Mouse (Mus musculus): ENCODE measurements at regions not wholly inside any gene's neighbourhood (a gene's known extent, or its start where the extent isn't known, plus 50 kb on each side); places are given as distances from the start of the nearest gene placed in this dataset.

DNA sequence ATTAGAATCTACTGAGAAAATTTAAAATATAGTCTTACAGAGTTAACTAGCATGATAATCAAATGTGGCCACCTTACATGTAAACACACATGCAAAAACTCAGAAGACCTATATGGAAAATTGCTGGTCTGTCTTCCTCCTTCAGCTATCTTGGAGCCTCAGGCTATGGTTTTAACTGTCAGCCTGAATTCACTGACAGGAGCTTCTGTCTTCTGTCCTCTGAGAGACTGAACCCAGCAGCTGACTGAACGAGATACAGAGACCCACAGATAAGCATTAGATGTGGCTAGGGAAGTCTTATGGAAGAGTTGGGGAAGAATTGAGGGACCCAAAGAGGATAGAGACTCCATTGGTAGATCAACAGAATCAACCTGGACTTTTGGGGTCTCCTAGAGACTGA, 360.0 kb upstream of the Meox2 start:
- no peak for DNase-seq (ENCODE audit: low spot score in 2 of 2)

DNA sequence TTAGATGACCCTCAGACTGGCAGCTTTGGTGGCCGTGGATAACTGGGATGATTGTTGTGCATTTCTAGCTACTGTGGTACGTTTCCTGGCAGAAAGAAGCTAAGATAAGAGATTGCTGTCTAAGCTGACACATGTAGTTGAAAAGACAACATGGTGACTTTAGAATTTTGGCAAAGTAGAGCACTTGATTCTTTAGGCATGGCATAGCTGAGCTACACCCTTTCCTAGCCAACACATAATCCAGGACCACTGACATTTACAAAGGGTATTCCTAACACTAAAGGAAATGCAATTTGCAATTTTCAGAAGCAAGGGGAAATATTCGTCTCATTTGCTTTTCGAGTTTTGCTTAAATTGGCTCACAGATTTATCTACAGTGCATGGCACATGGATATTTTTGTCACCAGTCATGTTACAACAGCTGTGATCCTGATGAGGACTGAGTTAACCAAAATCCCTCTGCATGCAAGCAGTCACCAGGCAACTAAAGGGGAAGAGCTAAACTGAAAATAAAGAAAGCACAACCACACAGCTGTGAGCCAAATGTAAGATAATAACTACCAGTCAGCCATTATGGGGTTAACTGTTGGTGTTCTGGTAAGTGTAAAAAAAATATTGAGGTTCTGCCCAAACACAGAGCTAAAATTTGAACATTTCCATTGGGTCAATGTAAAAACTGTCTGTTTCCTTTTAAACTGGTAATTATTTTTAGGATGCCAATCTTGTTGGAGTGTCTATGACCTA, 342.9 kb upstream of the Meox2 start:
- no peak for DNase-seq (ENCODE audit: low spot score in 2 of 2)

DNA sequence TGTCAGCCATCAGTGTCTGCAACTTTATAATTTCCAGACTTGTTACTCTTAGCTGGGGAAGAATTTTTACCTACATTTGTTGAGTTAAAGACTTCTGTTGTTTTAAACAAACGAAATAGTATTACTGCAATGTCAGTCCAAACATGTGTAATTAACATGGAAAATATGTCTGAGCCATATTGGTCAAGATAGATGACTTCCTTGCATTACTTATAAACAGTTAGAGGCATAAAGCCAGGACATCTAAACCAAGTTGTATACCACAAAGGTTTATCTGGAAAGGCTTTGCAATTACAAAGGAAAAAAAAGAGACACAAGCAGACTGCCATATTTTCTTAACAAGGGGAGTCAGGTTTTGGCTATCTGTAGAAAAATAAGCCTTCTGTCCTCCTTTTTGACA, 342.2 kb upstream of the Meox2 start:
- no peak for DNase-seq (ENCODE audit: low spot score in 2 of 2)

DNA sequence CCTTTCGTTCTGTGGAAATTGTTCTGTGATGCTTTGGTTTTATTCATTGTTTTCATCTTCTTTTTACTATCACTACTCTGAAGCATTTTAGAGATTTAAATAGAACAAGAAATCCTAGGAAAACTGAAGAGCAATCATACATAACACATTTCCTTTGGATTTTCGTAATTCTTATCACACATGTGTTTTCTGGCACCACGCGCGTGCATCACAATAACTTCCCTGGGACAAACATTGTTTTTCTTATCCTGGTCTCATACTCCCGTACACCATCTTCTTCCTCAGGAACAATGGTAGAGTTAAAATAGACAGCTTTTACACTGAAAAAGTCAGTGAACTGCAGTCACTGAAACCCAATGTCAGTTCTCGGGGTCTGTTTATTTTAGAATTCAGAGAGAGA, 327.6 kb upstream of the Meox2 start:
- DNase-seq (ENCODE audit: low spot score in 2 of 2) = no peak

DNA sequence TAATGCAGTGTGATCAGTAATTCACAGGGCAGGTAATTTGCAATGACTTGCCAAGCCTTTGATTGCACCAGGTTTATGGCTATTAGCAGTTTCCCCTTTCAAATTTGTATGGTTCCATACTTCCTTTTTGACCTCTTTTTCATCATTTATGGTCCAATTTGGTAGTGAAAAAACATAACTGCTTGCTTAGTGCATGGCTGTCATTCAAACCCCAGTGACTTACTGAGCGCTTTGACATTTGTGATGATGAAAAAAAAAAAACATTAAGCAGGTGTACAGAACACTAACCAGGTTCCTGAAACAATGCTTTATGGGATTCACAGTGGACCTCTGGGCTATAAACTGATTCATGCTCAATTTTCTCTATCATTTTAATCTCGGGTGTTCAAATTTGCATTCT, 317.5 kb upstream of the Meox2 start:
- no peak for DNase-seq (ENCODE audit: low spot score in 2 of 2)

DNA sequence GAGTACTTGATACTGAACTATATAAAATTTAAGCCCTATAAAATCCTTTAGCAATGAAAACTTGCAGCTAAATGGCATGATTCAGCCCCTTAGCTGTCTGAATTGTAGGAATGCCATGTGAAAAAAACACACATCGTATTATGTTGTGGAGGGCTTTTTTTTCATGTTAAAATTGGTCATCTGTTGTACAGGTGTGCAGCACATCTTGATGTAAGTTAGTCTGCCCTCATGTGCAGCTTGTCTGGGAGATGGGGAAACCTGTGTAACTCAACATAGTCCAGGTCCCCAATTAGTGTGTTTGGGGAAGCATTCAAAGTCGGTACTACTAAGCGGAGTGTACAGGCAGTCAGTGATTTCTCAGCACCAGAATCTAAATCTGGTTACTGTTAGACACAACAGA, 316.9 kb upstream of the Meox2 start:
- DNase-seq (ENCODE audit: low spot score in 2 of 2) = no peak

DNA sequence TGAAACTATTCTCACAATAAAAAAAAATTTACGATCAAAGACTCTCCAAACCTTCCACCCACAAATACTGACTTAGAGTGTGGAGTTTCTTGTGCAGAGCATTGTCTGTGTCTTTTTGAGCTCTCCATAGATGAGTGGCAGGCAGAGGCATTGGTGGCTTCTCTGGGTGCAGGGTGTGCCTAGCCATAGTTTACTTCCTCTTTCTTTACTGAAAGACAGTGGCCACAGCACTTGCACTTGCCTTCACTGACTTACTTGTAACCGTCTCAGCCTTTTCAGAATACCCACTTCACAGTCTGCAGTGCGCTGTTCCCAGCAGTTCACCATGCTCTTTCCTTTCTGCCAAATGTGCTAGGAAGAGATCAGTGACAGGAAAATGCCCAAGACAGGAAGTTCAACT, 316.1 kb upstream of the Meox2 start:
- DNase-seq (ENCODE audit: low spot score in 2 of 2) = no peak

DNA sequence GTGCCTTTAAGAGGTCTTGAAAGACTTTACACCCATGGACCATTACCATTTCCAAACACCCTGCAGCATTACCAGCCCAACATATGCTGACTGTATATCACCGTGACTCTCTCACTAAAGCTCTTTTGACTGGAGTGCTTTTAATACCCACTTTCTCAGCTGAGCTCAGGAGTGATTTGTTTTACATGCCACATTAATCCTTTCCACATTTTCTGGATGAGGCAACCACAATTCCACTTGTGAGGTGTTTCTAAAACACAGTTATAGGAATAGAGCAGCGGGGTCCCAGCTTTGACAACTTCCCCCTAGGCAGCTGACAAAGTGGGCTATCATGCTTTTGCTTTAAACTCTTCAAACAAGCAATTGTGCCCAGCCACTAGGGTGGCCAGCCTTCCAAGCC, 314.5 kb upstream of the Meox2 start:
- DNase-seq (ENCODE audit: low spot score in 2 of 2) = no peak

DNA sequence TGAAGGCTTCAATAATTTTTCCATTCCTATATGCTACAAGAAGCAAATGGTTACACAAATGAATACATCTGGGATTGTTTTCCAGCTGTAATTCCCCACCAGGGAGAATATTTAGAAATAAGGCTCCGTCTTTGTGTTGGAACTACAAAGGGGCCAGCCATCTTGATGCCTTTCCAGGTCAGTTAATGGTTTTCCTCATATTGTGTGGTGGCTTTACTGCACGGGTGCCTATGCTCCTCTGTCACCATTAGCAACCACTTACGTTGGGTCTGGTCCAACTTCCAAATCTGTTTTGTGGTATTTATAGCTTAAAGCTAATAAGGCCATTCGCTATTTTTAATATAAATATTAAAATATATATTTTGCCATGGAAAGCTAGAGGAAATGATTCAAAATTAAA, 312.1 kb upstream of the Meox2 start:
- no peak for DNase-seq (ENCODE audit: low spot score in 2 of 2)

DNA sequence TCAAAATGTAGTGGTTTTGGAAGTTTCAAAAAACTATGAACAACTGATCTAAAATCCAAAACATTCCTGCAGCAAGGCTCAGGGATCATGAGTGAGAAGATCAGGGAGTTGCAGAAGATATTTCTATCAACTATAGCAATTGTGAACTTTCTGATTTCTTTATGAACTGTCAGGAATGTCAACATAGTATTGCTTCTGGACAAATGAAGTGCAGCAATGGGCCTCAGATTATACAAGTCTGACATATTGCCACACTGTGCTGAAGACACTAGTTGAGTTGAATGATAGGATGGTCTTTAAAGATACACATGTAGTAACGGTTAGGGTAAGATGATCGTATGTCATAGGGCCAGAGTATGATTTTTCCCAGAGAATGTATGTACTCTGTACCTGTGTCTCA, 290.4 kb upstream of the Meox2 start:
- no peak for DNase-seq (ENCODE audit: low spot score in 2 of 2)

DNA sequence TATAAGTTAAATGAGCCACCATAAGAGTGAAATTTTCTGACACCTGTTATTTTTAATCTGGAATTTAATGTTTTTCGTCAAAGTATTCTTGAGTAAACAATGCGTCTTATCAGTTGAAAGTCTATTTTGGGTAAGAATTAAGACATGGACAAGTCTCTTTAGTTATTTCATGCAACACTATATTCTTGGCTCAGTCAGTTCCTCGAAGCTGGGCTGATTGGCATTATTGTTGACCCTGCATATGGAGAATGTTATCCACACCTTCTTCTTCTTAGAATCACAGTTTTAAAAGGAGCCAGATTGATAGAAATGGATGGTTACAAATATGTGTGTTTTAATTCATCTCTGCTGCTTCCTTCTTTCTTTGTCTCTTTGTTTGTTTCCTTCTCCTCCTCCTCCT, 289.5 kb upstream of the Meox2 start:
- no peak for DNase-seq (ENCODE audit: low spot score in 2 of 2)

DNA sequence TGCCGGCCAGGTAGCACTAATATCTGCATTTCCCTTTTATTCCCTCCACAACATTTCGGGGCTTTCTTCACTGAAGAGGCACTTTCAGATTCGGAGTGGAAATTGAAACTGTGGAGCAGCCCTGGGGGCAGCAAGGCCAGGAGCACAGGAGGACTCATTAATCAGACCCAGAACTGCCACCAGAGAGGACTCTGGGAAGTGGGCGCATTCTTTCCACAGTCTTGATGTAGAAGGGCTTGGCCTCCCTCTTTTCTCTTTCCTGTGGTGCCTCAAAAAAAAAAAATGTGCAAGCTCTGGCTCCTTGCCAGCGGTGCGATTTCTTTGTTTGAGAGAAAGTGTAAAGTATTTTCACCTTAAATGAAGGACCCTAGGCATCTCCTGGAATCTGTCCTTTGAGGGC, 281.6 kb upstream of the Meox2 start:
- no peak for DNase-seq (ENCODE audit: low spot score in 2 of 2)

DNA sequence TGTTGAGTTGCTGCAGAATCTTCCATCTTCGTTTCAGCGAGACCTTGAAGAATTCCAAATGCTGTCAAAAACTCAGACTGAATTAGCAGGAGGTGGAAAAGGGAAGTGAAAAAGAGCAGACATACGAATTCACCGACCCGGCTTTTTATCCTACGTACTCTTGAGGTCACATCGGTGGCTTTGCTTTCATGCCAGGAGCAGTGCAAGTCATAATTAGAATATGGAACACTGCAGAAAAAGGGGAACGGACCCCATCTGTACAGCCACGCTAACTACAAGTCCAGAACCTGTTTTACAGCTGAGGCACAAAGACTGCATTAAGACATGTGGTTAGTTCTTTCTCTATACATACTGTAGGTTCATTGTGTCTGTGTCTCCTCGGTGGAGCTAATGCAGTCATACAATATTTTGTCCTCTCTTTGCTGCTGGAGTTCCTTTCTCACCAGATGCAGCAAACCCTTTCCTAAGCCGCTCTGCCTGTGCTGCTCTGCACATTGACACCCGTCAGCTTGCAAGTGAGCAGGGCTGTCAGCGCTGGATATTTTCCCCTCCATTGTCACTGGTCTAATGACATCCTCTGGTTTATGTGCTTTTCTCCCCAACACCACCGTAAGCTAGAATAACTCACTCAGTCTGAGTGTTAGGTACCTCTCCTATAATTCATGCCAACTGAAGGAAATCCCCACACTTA, 276.9 kb upstream of the Meox2 start:
- DNase-seq (ENCODE audit: low spot score in 2 of 2) = no peak

DNA sequence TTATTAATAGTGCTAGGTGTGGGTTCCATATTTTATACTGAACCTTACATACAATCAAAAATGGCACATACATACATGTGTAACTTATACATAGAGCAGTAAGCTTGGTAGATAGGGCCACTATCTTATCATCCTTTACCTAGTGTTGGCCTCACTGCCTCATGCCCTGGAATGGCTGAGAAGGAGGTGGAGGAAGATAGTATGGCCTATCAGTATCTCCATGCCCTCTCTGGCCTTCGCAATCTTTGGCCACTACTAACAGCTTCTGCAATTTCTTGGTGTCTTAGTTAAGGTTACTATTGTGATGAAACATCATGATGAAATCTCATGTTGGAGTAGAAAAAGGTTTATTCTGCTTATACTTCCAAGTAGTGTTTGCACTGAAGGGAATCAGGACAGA, 265.4 kb upstream of the Meox2 start:
- DNase-seq (ENCODE audit: low spot score in 2 of 2) = no peak

DNA sequence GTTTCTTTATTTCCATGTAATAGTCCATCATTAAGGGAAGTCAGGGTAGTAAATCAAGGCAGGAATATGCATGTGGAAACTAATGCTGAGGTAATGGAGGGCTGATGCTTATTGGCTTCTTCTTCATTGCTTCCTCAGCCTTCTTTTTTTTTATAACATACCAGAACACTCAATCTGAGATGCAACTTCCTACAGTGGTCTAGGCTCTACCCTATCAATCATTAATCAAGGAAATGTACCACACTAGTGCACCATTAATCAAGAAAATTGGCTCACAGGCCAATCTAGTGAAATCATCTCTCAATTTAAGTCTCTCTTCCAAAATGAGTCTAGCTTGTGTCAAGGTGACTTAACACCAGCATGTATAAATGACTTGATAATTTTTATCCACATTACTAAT, 263.2 kb upstream of the Meox2 start:
- DNase-seq (ENCODE audit: low spot score in 2 of 2) = no peak

DNA sequence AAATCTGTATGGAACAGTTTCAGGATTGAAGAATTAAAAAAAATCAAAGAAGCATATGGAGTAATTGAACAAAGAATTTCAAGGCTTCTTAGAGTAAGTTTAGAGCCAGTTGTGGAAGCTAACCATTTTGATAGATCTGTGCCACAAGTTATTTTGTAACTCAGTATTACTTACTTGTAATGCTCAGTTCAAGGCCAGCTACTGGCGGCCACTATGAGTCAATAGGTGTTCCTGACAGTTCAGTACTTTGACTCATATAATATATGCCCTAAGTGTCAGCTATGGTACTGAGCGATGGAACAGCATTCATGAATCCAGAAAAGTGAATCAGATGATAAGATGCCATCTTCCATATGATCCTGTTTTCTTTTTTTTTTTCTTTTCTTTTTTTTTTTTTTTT, 259.3 kb upstream of the Meox2 start:
- no peak for DNase-seq (ENCODE audit: low spot score in 2 of 2)

DNA sequence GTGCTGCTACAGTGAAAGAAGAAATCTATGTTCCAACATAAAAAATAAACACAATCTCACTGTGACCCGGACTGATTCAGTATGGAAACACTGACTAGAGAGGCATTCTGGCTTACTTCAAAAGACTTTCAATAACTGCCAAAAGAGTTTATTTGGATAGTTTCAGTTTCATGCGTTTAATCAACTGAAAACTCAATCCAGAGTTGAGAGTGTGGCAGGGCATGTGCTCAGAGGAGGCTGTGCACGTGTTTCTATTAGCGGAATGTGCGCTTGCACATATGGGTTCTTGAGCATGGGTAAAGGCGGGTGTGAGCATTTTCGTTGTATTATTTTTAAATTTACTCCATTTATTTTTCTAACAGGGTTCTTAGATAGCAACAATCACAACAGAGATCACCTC, 245.2 kb upstream of the Meox2 start:
- no peak for DNase-seq (ENCODE audit: low spot score in 2 of 2)

DNA sequence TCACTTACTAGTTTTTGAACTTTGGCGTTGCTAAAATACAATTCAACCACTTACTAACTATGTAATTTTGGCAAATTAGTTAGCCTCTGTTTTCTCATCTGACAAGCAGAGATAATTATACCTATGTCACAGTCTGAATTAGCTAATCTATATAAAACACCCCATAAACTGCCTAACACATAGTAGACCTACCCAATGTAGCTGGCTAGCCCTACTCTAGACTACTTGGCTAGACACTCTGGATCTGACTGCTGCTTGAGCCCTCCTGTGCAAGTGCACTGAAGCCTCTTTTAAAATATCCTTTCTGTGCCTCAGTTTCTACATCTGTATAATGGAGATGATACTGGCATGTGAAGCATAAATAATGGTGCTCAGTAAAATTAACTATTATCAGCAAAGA, 227.6 kb upstream of the Meox2 start:
- no peak for DNase-seq (ENCODE audit: low spot score in 2 of 2)

DNA sequence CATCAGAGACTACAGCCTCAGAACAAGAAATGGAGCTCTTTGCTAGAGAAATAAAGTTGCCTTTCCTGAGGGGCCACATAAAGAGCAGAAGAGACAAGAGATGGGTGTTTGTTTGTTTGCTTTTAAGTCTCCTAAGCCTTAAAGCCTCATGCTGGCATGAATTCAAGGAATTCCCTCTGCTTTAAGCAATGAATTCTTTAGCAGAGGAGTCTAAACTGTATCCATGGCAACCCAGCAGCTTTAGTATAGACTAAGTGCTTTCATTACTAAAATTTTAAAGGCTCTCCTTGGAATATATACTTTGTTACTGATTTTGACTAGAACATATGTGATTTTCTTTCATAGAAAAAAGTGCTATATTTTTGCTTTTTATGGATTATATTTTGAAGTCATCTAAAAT, 195.0 kb upstream of the Meox2 start:
- no peak for DNase-seq (ENCODE audit: low spot score in 2 of 2)

DNA sequence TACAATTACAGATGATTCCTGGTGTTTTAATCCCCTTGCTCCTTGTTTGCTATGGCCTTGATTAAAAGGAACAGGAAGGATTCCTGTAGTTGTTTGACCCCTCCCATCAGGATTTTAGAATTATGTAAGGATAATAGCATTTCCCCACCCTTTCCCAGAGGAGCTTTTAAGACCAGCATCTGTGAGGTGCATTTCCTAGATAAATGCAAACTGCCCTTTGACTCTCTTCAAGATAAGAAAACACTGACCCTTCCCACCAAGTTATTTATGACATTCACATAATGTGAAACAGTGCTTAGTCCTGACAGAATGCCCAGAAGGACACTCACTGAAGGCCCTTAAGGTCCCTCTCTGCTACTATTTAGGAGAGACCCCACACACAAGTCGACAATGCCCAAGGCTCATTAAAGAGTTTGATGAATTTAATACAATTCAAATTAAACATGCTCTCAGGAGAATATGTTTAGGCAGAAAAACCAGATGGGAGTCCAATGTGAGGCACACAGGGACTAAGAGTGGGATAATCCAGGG, 190.7 kb upstream of the Meox2 start:
- no peak for DNase-seq (ENCODE audit: low spot score in 2 of 2)

DNA sequence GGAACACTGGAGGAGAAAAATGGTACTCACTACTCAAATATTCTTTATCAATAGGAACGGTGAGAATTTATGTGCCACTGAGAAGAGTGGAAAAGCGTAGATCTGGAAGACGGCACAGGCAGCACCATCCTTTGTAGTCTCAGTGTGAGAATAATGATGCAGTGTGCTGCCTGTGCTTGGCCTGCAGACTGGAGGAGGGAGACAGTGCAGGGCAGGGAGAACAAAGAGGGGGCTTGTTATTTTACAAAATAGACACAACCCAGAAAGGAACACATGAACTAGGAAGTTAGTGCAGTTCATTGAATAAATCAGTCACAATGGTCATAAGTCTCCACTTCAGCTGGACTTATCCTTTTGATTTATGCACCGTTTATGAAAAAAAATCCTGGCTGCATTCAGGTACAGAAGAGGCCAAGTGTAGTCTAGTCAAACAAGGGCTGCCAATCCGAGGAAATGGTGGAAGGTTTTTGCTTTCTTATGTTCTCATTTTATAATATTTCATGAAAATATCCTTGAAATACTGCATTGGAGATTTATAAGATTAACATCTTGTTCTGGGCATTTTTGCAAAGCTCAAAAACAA, 190.0 kb upstream of the Meox2 start:
- no peak for DNase-seq (ENCODE audit: low spot score in 2 of 2)

DNA sequence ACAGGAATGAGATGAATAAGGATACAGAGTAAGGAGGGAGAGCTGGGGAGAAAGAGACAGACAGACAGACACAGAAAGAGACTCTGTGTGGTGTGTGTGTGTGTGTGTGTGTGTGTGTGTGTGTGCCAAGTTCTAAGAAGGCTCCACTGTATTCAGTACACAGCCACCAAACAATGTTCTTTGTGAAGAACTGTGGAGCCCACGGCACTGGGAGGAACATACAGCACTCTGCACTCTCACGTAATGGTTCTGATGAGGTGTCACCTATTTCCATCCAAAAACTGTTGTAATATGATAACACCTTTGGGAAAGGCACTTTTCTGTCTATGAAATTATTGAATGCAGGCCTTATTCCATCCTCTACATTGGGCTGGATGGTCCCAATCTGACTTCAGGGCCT, 184.8 kb upstream of the Meox2 start:
- DNase-seq (ENCODE audit: low spot score in 2 of 2) = no peak

DNA sequence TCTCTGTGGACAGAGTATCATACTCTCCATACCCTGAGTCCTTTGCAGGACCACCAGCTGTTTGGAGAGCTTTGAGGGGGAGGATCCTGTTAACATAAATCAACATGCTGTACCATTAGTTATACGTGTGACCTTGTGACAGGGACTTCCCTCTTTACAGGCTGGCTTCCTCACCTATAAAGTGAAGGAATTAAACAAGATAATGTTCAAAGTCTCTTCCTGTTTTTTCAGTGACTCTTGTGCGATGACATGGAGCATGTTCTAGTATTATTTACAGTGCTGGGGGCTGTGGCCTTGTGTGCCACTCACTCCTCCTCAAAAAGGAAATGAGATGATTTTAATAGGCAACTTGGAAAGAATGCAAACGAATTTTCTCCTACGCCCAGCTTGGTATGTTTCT, 182.1 kb upstream of the Meox2 start:
- DNase-seq (ENCODE audit: low spot score in 2 of 2) = no peak
